Mouse (Mus musculus) central nervous system, embryonic 14 days (tissue): ENCODE results near the gene Rims3. TPM values are rescaled to one million over a fixed set of nuclear protein-coding genes. Genes with fewer than 3 reads are reported as not detected.

Experiments used
- polyA plus RNA-seq: library from polyadenylated mRNA; depleted of rRNA; stranded (reverse); fragments of >200 nt; gene quantifications from 2 replicates; pipeline ENCODE4 v1.2.3, GENCODE M21; 2012; rRNA removed

Rims3 gene
- 20.0 and 23.1 TPM in 2 replicates for polyA plus RNA-seq

GRCm38 (mm10) chr4:120854588-120855319 is at the start of gene Rims3:
Rims3 (plus strand) TSS chr4:120854816.

GRCm38 (mm10) chr4:120831472-120831871 is 23.1 kb upstream of the Rims3 start, which contains the start of gene Nfyc:
Nfyc (minus strand) TSS chr4:120831572.

GRCm38 (mm10) chr4:120924554-120925299 is 70.1 kb downstream of the Rims3 start, which contains the start of gene Exo5:
Exo5 (minus strand) TSS chr4:120925017.

Other genes with a start within 250 kb of the Rims3 start
- gene Cited4, start 188.2 kb upstream of the Rims3 start, polyA plus RNA-seq, result 0.61 and 1.1 TPM in 2 replicates
- gene Kcnq4, start 106.2 kb upstream of the Rims3 start, polyA plus RNA-seq, result 9.4 and 9.5 TPM in 2 replicates
- 129 and 140 TPM in 2 replicates for gene Nfyc, start 23.2 kb upstream of the Rims3 start, polyA plus RNA-seq
- 35.8 and 38.5 TPM in 2 replicates for gene Exo5, start 70.2 kb downstream of the Rims3 start, polyA plus RNA-seq
- 3.7 and 4.4 TPM in 2 replicates for gene Zfp69, start 96.9 kb downstream of the Rims3 start, polyA plus RNA-seq
- gene Smap2, start 162.4 kb downstream of the Rims3 start, polyA plus RNA-seq, result 38.3 and 41.2 TPM in 2 replicates
- 19.1 and 113 TPM in 2 replicates for gene Col9a2, start 184.6 kb downstream of the Rims3 start, polyA plus RNA-seq
- 17.9 and 18.0 TPM in 2 replicates for gene Zmpste24, start 243.4 kb downstream of the Rims3 start, polyA plus RNA-seq